11 mouse cellular contexts compared by ENCODE assay signal in the genomic region with DNA sequence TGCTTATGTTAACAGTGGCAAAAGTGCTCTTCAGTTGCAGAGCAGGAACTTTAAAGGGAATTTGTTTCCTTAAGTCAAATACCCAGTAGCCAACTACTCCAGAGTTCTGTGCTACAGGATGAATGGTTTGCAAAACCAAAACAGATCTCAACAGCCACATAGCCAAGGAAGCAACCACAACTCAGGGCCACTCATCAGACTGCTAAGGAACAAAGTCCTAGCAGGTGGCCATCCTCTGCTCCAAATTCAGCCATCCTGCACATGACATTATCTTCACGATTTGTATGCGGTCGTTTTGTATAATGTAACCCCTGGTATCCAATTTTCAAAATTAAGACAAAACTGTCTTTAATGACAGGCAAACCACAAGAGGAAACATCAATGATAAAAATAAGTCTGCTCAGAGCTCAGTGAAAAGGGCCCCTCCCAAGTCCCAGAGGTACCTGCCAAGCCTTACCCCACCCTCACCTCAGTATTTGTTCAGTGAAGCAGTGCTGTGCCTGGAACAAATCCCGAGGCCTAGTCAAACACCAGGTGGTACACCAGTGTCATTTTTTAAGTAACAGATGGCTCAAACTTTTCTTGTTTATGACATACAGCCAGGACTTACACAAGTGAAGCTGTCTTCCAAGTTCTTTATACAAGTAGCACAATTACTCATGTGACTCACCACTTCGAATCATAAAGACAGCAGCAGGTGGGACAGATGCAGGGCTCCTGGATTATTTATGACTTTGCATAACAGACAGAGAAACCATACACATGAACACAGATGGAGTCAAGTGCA.
DNase-seq lines count a peak whose midpoint lies in the region; ATAC-seq and TF ChIP-seq lines count a peak whose summit lies in the region.
"Had no signal": no experiment of that assay in that cellular context is flagged by ENCODE, and none has a peak within 500 bp of the region (broad histone marks: within the 10 kb centered on the region; RNA-seq: fewer than 3 reads in every experiment).

No protein-coding gene starts in this region.

- no peak for TF ChIP-seq POLR2A in heart, adult 2 months (IDR thresholded peaks at IDR 0.05; ENCODE audit: insufficient read depth, low read depth, low read length)

- H3K4me1 ChIP-seq in liver, postnatal 0 days (ENCODE audit: insufficient read depth), result 0 out of 2 replicates have a peak, but pooled peaks cover 4% of the 10 kb centered on the region
- 0 out of 2 replicates have a peak, but pooled peaks cover 7% of the 10 kb centered on the region for H3K4me1 ChIP-seq in liver, embryonic 12.5 days
- H3K4me1 ChIP-seq in heart, adult 2 months (ENCODE audit: control insufficient read depth, insufficient read depth, low read length), result no peaks in the 10 kb centered on the region

- 36% methylated on average over 5 of the region's 5 CpGs for WGBS in liver, postnatal 0 days (ENCODE audit: insufficient replicate concordance)
- 68% methylated on average over 5 of the region's 5 CpGs for WGBS in liver, embryonic 12.5 days (ENCODE audit: insufficient replicate concordance)
- 87% methylated on average over 5 of the region's 5 CpGs for WGBS in heart, adult 2 months

- ATAC-seq in liver, postnatal 0 days, result peak; percentile 44; the same call in 1 of the 2 replicates
- ATAC-seq in liver, embryonic 12.5 days, result no peak
- peak; percentile 43 for ATAC-seq in common myeloid progenitor, adult 5-6 weeks (replicated peaks; ENCODE audit: low read depth, poor library complexity, severe bottlenecking)

- H3K4me3 ChIP-seq in liver, postnatal 0 days (ENCODE audit: low read depth, low read length), result no peak overlapping the region
- no peak overlapping the region for H3K4me3 ChIP-seq in liver, embryonic 12.5 days
- H3K4me3 ChIP-seq in heart, adult 2 months, result no peak overlapping the region

- H3K9ac ChIP-seq in liver, postnatal 0 days (replicated peaks), result no peak overlapping the region
- no peak overlapping the region for H3K9ac ChIP-seq in liver, embryonic 12.5 days
- H3K9ac ChIP-seq in heart, adult 2 months (ENCODE audit: low read depth, low read length), result no peak overlapping the region

- no peak overlapping the region for H3K27ac ChIP-seq in liver, postnatal 0 days (ENCODE audit: low read depth)
- H3K27ac ChIP-seq in liver, embryonic 12.5 days, result no peak overlapping the region
- H3K27ac ChIP-seq in heart, adult 2 months, result no peak overlapping the region

- TF ChIP-seq EP300 in liver, postnatal 0 days (IDR thresholded peaks at IDR 0.05; ENCODE audit: low read depth), result no peak
- TF ChIP-seq EP300 in heart, adult 2 months (IDR thresholded peaks at IDR 0.05; ENCODE audit: insufficient read depth, low read depth, low read length), result no peak

- H3K27me3 ChIP-seq in liver, postnatal 0 days (ENCODE audit: insufficient read depth, low read length), result no peaks in the 10 kb centered on the region
- H3K27me3 ChIP-seq in liver, embryonic 12.5 days (replicated peaks), result no peaks in the 10 kb centered on the region
- H3K27me3 ChIP-seq in heart, adult 2 months (ENCODE audit: control insufficient read depth, insufficient read depth, low read length), result no peaks in the 10 kb centered on the region

- H3K9me3 ChIP-seq in liver, postnatal 0 days (ENCODE audit: low read length), result no peaks in the 10 kb centered on the region
- no peaks in the 10 kb centered on the region for H3K9me3 ChIP-seq in liver, embryonic 12.5 days (replicated peaks)

- TF ChIP-seq CTCF in liver, postnatal 0 days (IDR thresholded peaks at IDR 0.05; ENCODE audit: low read depth), result no peak
- no peak for TF ChIP-seq CTCF in heart, adult 2 months (IDR thresholded peaks at IDR 0.05)

- no peaks in the 10 kb centered on the region for H3K79me2 ChIP-seq in heart, adult 2 months (replicated peaks; ENCODE audit: control insufficient read depth, insufficient read depth, low read length)

- H3K4me2 ChIP-seq in liver, postnatal 0 days (ENCODE audit: low read depth, low read length), result no peak overlapping the region
- H3K4me2 ChIP-seq in liver, embryonic 12.5 days, result no peak overlapping the region
- H3K4me2 ChIP-seq: liver, embryonic 11.5 days had no signal

- H3K36me3 ChIP-seq in liver, postnatal 0 days (replicated peaks; ENCODE audit: insufficient read depth, low read length), result no peaks in the 10 kb centered on the region
- no peaks in the 10 kb centered on the region for H3K36me3 ChIP-seq in liver, embryonic 12.5 days
- no peaks in the 10 kb centered on the region for H3K36me3 ChIP-seq in heart, adult 2 months (ENCODE audit: control insufficient read depth, insufficient read depth, low read length)

- intact Hi-C loops in heart, adult 2 months (cut with DNase I), result no loop called here

- DNase-seq in cerebellum, adult 11-12 months, result peak; percentile 26
- DNase-seq in cerebellum, adult 8-10 months, result no peak
- no peak for DNase-seq in liver, postnatal 0 days
- peak; percentile 31 for DNase-seq in mesoderm, embryonic 11.5 days (ENCODE audit: low read depth, low spot score)
- DNase-seq in heart, adult 2 months, result no peak
- DNase-seq in testis, postnatal 10 days (ENCODE audit: low spot score), result no peak
- DNase-seq: adrenal gland, postnatal 25 days; kidney, adult 2 months had no signal

Comparison
In these comparisons a context has a peak if more than half of its experiments do, and no peak if none do; other contexts are left out.
1. DNase-seq: peak in cerebellum, adult 11-12 months (single experiment) and mesoderm, embryonic 11.5 days (single experiment); none in cerebellum, adult 8-10 months (single experiment), liver, postnatal 0 days (single experiment), heart, adult 2 months (0 of 2) and testis, postnatal 10 days (single experiment).